Mouse (Mus musculus): ENCODE measurements at regions not wholly inside any gene's neighbourhood (a gene's known extent, or its start where the extent isn't known, plus 50 kb on each side); places are given as distances from the start of the nearest gene placed in this dataset.

- DNase-seq: no peak
Observed at GRCm38 (mm10) chr15:62402142-62402541, 1442.8 kb downstream of the Gsdmc2 start.

- no peak for DNase-seq
Observed at GRCm38 (mm10) chr15:62400984-62401609, 1443.9 kb downstream of the Gsdmc2 start.

- no peak for DNase-seq
Observed at GRCm38 (mm10) chr15:62399381-62399780, 1445.6 kb downstream of the Gsdmc2 start.

GRCm38 (mm10) chr15:62397009-62397408 is 1448.0 kb downstream of the Gsdmc2 start:
- DNase-seq: no peak

GRCm38 (mm10) chr15:62395377-62395776 is 1449.6 kb downstream of the Gsdmc2 start:
- DNase-seq: no peak

GRCm38 (mm10) chr15:62393416-62393815 is 1451.6 kb downstream of the Gsdmc2 start:
- DNase-seq: peak in 1 of 2 experiments; percentile 12

- no peak for DNase-seq
Observed at GRCm38 (mm10) chr15:62392839-62393238, 1452.1 kb downstream of the Gsdmc2 start.

- DNase-seq: peak; percentile 39 to 49
Observed at GRCm38 (mm10) chr15:62392381-62392780, 1452.6 kb downstream of the Gsdmc2 start.

- peak in 1 of 2 experiments; percentile 17 for DNase-seq
Observed at GRCm38 (mm10) chr15:62389431-62390105, 1455.4 kb downstream of the Gsdmc2 start.

- no peak for DNase-seq
Observed at GRCm38 (mm10) chr15:62382233-62382632, 1459.4 kb upstream of the A1bg start.

- no peak for DNase-seq
Observed at GRCm38 (mm10) chr15:62374641-62375040, 1451.8 kb upstream of the A1bg start.

- no peak for DNase-seq
Observed at GRCm38 (mm10) chr15:62361171-62361570, 1438.4 kb upstream of the A1bg start.

GRCm38 (mm10) chr15:62358338-62359239 is 1435.8 kb upstream of the A1bg start:
- DNase-seq: no peak

- DNase-seq: peak; percentile 58 to 75
Observed at GRCm38 (mm10) chr15:62353786-62354185, 1431.0 kb upstream of the A1bg start.

- DNase-seq: no peak
Observed at GRCm38 (mm10) chr15:62350862-62351757, 1428.3 kb upstream of the A1bg start.

GRCm38 (mm10) chr15:62349981-62350380 is 1427.2 kb upstream of the A1bg start:
- no peak for DNase-seq

- DNase-seq: no peak
Observed at GRCm38 (mm10) chr15:62348956-62349355, 1426.1 kb upstream of the A1bg start.

- no peak for DNase-seq
Observed at GRCm38 (mm10) chr15:62347697-62348096, 1424.9 kb upstream of the A1bg start.

- DNase-seq: no peak
Observed at GRCm38 (mm10) chr15:62345893-62346292, 1423.1 kb upstream of the A1bg start.

- peak in 1 of 2 experiments; percentile 15 for DNase-seq
Observed at GRCm38 (mm10) chr15:62336454-62337284, 1413.9 kb upstream of the A1bg start.

All from adrenal gland, postnatal 36 days (tissue).